Mouse (Mus musculus) brain, embryonic 14.5 days (tissue): ENCODE measurements around the gene Mrgpra2b. TPM values are rescaled to one million over a fixed set of nuclear protein-coding genes. Genes with fewer than 3 reads are reported as not detected.
"Not testable (repeated sequence)": the region's sequence is repeated elsewhere in the genome, so short reads cannot be mapped to it uniquely, and the experiment has no call there.

Experiments used
- DNase-seq: peaks from one replicate; pipeline ENCODE4 v3.0.0-alpha.2; 2011; ENCODE audit warnings: low read depth
- CTCF ChIP-seq: fragments of 200-500 bp; IDR thresholded peaks from 2 replicates; pipeline ENCODE4 v1.5.1; 2012; ENCODE audit warnings: inconsistent platforms, mild to moderate bottlenecking, moderate library complexity, borderline replicate concordance; ENCODE audit not compliant: insufficient read depth, insufficient read length; ENCODE audit errors: extremely low read depth
- POLR2A ChIP-seq: fragments of 200-500 bp; IDR thresholded peaks from 2 replicates; pipeline ENCODE4 v1.6.1; 2012; ENCODE audit warnings: mild to moderate bottlenecking, inconsistent platforms, borderline replicate concordance; ENCODE audit not compliant: poor library complexity, insufficient read depth, insufficient read length, severe bottlenecking; ENCODE audit errors: extremely low read depth
- polyA plus RNA-seq: library from polyadenylated mRNA; depleted of rRNA; stranded (reverse); fragments of >200 nt; gene quantifications from 2 replicates; pipeline ENCODE4 v1.2.3, GENCODE M21; 2012; rRNA removed

Mrgpra2b gene
- polyA plus RNA-seq: not detected in 2 replicates

DNA sequence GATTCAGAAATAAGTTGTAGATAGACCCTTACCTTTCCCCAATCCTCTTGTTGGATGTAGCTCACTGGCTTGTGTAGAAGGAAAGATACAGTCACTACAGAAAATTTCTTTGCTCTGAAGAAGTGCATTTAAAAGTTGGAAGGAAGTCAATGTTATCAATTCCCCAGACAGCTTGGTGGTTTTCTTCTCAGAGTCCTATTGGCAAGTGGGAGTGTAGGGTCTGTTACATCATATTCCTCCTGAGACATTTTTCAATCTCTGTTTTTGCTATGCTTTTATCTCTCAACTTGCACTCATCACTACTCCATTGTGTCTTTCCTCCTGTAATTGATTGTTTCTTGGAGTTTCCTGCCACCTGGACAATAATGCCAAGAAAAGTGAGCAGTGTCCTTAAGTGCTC lies at the start of gene Mrgpra2b:
Gene Mrgpra2b, minus strand, starts transcription at position 101 of the 400 bp plus-strand sequence.
- DNase-seq: no peak
- no peak for TF ChIP-seq POLR2A
- TF ChIP-seq CTCF: no peak

DNA sequence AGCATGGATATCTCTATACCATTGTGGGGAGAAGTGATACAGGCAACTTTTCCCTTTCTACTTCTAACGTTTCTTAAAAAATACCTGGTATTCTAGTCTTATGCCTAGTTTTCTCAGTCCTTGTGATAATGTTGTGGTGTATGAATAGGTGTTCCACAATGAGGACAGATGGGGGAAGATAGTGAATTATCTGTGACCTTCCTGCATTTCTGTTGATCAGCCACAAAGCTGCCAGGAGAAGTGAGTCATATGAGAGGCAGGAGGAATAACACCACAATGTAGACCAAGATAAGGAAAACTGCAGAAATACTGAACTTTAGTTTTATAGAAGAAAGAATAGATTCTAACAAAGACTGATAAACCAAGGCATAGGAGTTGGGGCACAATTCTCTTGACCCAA lies 12.3 kb downstream of the Mrgpra2b start:
- no peak for DNase-seq
- TF ChIP-seq POLR2A: no peak
- TF ChIP-seq CTCF: no peak

DNA sequence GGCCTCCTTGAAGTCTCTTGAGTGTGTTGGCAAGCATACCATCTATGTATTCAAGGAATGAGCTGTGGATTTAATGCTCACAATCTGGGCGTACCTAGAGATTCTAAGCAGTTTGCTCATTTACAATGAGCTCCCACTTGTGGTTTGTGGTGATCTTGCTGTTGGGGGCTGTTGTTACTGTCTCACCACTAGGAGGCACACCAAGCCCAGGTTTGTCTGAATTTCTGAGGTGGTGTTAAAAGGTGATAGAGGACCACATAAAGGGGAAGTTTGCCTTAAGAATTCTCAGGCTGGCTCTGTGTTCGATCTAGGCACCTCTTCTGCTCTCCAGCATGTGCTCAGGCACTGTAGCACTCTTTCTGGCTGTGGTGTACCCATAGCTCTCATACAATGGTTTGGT lies 13.6 kb downstream of the Mrgpra2b start:
- no peak for DNase-seq
- TF ChIP-seq CTCF (no peak), POLR2A (no peak)

DNA sequence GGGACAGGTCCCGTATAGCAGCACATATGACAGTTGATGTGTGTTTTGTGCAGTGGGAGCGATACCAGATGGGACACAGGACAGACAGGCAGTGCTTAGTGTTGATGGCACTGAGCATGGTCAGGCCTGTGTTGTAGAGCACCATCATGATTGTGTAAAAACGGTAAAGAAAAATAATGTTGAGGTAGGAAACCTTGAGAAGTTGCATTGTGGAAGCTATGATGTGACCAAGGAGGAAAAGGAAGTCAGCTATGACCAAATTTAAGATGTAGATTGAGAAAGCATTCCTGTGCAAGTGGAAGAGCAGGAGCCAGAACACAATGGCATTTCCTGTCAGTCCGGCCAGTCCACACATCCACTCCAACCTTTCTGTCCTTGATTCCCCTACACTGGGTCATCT lies 25.7 kb downstream of the Mrgpra2b start:
- TF ChIP-seq CTCF: no peak
- no peak for TF ChIP-seq POLR2A
- no peak for DNase-seq

DNA sequence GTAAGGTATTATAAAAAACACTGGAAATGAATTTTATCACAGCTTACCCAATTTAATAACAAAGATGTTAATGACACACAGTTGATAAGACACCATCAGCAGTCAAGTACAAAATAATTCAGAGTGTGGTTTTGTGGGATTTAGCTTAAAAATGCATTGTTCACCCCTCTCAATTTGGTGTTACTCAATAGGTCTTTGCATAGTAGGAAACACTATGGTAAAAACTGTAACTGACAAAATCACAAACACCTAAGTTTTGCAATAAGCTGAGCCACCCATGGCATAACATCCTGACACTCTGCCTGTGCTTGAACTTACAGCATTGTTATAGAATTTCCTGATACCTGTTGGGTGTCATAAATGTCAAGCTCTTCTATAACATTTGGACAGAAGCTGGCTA lies 37.4 kb downstream of the Mrgpra2b start:
- DNase-seq: not testable (repeated sequence)

DNA sequence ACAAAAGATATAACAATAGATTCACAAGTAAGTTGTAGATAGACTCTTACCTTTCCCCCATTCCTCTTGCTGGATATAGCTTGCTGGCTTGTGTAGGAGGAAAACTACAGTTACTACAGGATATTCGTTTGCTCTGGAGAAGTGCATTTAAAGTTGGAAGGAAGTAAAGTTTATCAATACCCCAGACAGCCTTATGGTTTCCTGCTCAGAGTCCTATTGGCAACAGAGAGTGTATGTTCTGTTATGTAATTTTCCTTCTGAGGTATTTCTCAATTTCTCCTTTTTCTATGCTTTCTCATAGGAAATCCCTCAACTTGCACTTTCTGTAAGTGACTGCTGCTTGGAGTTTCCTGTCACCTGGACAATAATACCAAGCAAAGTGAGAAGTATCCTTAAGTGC lies 39.2 kb downstream of the Mrgpra2b start:
- not testable (repeated sequence) for DNase-seq

DNA sequence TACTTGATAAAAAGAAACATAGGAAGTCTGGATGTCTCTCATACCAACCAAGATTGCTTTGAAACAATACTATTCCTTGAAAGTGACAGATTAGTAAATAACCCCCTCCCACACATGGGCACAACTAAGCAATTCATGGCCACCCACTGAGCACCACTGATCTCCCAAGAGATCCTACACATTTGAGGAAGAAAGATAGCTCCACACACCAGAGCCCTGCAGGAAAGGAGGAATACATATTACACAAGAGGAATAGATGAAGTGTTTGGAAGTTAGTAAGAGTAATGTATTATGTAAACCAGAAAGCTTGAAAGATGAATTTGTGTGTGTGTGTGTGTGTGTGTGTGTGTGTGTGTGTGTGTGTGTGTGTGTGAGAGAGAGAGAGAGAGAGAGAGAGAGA lies 45.5 kb downstream of the Mrgpra2b start:
- DNase-seq: not testable (repeated sequence)

DNA sequence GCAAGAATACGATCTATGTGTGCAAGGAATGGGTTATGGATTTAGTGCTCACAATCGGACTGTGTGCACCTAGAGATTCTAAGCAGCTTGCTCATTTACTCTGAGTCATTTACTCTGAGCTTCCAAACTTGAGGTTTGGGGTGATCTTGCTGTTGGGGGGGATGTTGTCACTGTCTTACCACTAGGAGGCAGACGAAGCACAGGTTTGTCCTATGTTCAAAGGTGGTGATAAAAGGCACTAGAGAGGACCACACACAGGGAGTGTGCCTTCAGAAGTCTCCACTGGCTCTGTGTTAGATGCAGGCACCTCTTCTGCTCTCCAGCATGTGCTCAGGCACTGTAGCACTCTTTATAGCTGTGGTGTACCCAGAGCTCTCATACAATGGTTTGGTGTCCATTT lies 54.8 kb downstream of the Mrgpra2b start:
- not testable (repeated sequence) for DNase-seq

DNA sequence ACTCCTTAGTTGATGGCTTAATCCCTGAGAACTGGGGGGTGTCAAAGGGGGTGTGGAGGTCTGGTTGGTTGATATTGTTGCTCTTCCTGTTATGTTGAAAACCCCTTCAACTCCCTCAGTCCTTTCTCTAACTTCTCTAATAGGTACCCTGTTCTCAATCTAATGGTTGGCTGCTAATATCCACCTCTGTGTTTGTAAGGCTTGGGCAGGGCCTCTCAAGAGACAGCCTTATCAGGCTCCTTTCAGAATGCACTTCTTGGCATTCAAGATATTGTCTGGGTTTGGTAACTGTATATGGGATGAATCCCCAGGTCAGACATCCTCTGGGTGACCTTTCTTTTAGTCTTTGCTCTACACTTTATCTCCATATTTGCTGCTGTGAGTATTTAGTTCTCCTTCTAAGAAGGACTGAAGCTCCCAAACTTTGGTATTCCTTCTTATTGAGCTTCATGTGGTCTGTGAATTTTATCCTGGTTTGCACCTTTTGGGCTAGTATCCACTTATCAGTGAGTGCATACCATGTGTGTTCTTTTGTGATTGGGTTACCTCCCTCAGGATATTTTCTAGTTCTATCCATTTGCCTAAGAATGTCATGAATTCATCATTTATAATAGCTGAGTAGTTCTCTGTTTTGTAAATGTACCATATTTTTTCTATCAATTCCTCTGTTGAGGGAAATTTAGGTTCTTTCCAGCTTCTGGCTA lies 63.2 kb downstream of the Mrgpra2b start:
- not testable (repeated sequence) for DNase-seq

DNA sequence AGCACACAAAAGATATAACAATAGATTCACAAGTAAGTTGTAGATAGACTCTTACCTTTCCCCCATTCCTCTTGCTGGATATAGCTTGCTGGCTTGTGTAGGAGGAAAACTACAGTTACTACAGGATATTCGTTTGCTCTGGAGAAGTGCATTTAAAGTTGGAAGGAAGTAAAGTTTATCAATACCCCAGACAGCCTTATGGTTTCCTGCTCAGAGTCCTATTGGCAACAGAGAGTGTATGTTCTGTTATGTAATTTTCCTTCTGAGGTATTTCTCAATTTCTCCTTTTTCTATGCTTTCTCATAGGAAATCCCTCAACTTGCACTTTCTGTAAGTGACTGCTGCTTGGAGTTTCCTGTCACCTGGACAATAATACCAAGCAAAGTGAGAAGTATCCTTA lies 76.6 kb downstream of the Mrgpra2b start, which contains the start of gene Mrgpra2a:
Gene Mrgpra2a, minus strand, starts transcription at position 125 of the 400 bp plus-strand sequence.
- DNase-seq: not testable (repeated sequence)

DNA sequence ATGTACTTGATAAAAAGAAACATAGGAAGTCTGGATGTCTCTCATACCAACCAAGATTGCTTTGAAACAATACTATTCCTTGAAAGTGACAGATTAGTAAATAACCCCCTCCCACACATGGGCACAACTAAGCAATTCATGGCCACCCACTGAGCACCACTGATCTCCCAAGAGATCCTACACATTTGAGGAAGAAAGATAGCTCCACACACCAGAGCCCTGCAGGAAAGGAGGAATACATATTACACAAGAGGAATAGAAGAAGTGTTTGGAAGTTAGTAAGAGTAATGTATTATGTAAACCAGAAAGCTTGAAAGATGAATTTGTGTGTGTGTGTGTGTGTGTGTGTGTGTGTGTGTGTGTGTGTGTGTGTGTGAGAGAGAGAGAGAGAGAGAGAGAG lies 82.9 kb downstream of the Mrgpra2b start:
- not testable (repeated sequence) for DNase-seq

DNA sequence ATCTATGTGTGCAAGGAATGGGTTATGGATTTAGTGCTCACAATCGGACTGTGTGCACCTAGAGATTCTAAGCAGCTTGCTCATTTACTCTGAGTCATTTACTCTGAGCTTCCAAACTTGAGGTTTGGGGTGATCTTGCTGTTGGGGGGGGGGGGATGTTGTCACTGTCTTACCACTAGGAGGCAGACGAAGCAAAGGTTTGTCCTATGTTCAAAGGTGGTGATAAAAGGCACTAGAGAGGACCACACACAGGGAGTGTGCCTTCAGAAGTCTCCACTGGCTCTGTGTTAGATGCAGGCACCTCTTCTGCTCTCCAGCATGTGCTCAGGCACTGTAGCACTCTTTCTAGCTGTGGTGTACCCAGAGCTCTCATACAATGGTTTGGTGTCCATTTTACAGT lies 92.2 kb downstream of the Mrgpra2b start:
- not testable (repeated sequence) for DNase-seq

DNA sequence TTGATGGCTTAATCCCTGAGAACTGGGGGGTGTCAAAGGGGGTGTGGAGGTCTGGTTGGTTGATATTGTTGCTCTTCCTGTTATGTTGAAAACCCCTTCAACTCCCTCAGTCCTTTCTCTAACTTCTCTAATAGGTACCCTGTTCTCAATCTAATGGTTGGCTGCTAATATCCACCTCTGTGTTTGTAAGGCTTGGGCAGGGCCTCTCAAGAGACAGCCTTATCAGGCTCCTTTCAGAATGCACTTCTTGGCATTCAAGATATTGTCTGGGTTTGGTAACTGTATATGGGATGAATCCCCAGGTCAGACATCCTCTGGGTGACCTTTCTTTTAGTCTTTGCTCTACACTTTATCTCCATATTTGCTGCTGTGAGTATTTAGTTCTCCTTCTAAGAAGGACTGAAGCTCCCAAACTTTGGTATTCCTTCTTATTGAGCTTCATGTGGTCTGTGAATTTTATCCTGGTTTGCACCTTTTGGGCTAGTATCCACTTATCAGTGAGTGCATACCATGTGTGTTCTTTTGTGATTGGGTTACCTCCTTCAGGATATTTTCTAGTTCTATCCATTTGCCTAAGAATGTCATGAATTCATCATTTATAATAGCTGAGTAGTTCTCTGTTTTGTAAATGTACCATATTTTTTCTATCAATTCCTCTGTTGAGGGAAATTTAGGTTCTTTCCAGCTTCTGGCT lies 100.7 kb downstream of the Mrgpra2b start:
- DNase-seq: not testable (repeated sequence)

Other genes with a start within 250 kb of the Mrgpra2b start
- gene Mrgpra1, start 174.6 kb downstream of the Mrgpra2b start, polyA plus RNA-seq: not detected in 2 replicates
- gene Mrgpra2a, start 76.7 kb downstream of the Mrgpra2b start, polyA plus RNA-seq: not detected in 2 replicates
- gene Mrgpra3, start 72.5 kb upstream of the Mrgpra2b start, polyA plus RNA-seq: not detected in 2 replicates